25 mouse cellular contexts compared by ENCODE assay signal in genomic region chr16:64934793-64935192, GRCm38 (mm10).
"Had no signal": no experiment of that assay in that cellular context is flagged by ENCODE, and none has a peak within 500 bp of the region (broad histone marks: within the 10 kb centered on the region; RNA-seq: fewer than 3 reads in every experiment).

No protein-coding gene starts in this region.

- H3K36me3 ChIP-seq: limb, embryonic 12.5 days; limb, embryonic 15.5 days; liver, embryonic 12.5 days; liver, embryonic 15.5 days; midbrain, embryonic 10.5 days; midbrain, embryonic 13.5 days had no signal

- H3K4me1 ChIP-seq: limb, embryonic 12.5 days; limb, embryonic 15.5 days; liver, embryonic 12.5 days; liver, embryonic 15.5 days; megakaryocyte, embryonic 14.5 days; midbrain, embryonic 10.5 days; midbrain, embryonic 13.5 days had no signal

- H3K4me2 ChIP-seq: limb, embryonic 12.5 days; limb, embryonic 15.5 days; liver, embryonic 12.5 days; liver, embryonic 15.5 days; midbrain, embryonic 13.5 days had no signal

- H3K9me3 ChIP-seq: limb, embryonic 12.5 days; limb, embryonic 15.5 days; liver, embryonic 12.5 days; liver, embryonic 15.5 days; megakaryocyte, embryonic 14.5 days; midbrain, embryonic 10.5 days; midbrain, embryonic 13.5 days had no signal

- ATAC-seq: intestine, embryonic 16.5 days; liver, embryonic 12.5 days; midbrain, embryonic 13.5 days; midbrain, embryonic 16.5 days had no signal

- H3K27me3 ChIP-seq: limb, embryonic 12.5 days; limb, embryonic 15.5 days; liver, embryonic 12.5 days; liver, embryonic 15.5 days; megakaryocyte, embryonic 14.5 days; midbrain, embryonic 13.5 days had no signal

- H3K4me3 ChIP-seq: left cerebral cortex, adult 2 months; limb, embryonic 12.5 days; limb, embryonic 15.5 days; liver, embryonic 12.5 days; liver, embryonic 15.5 days; megakaryocyte, embryonic 14.5 days; midbrain, embryonic 10.5 days; midbrain, embryonic 13.5 days had no signal

- H3K27ac ChIP-seq: kidney, postnatal 0 days; left cerebral cortex, adult 2 months; limb, embryonic 12.5 days; limb, embryonic 15.5 days; liver, embryonic 12.5 days; liver, embryonic 15.5 days; midbrain, embryonic 10.5 days; midbrain, embryonic 13.5 days; stomach, postnatal 0 days had no signal

- H3K9ac ChIP-seq: limb, embryonic 12.5 days; limb, embryonic 15.5 days; liver, embryonic 12.5 days; liver, embryonic 15.5 days; midbrain, embryonic 13.5 days had no signal

- DNase-seq: kidney, adult 18-20 months; kidney, postnatal 25 days; layer of hippocampus, postnatal 36 days; left cerebral cortex, postnatal 4 days; lung, adult 2 months; lung, postnatal 14 days; lung, postnatal 4 days; right cerebral cortex, postnatal 14 days; right cerebral cortex, postnatal 4 days; spleen, adult 18-20 months; thymus, adult 2 months; thymus, postnatal 14 days; thymus, postnatal 4 days had no signal
